Mouse (Mus musculus): ENCODE measurements around the gene Fam3b. TPM values are rescaled to one million over a fixed set of nuclear protein-coding genes. Genes with fewer than 3 reads are reported as not detected.
A peak's percentile ranks its signal among the peaks of the same experiment; 100 is the strongest.

Fam3b gene
- polyA plus RNA-seq, 1 experiment from 2014 or later, result 0.14 TPM

GRCm38 (mm10) chr16:97443670-97444263 is 70.8 kb downstream of the Fam3b start:
- Histone ChIP-seq H3K4me3 (ENCODE audit: low read length) (no peak overlapping the region), H3K27ac (ENCODE audit: low read length) (no peak overlapping the region), H3K4me2 (ENCODE audit: low read depth, low read length) (no peak overlapping the region), H3K9me3 (replicated peaks; ENCODE audit: control insufficient read depth, low read length) (no peaks in the 10 kb centered on the region), H3K36me3 (ENCODE audit: control insufficient read depth, insufficient read depth) (no peaks in the 10 kb centered on the region), H3K27me3 (ENCODE audit: control insufficient read depth, insufficient read depth, low read length) (no peaks in the 10 kb centered on the region), H3K9ac (ENCODE audit: low read length) (no peak overlapping the region), H3K4me1 (ENCODE audit: control insufficient read depth, insufficient read depth, low read length) (no peaks in the 10 kb centered on the region)
- ATAC-seq (replicated peaks; ENCODE audit: extremely low read depth, insufficient read depth, low FRiP score), result 0 out of 2 replicates have a peak, but pooled peaks have one; percentile 41
- 46% methylated on average over 14 of the region's 14 CpGs for WGBS

DNA sequence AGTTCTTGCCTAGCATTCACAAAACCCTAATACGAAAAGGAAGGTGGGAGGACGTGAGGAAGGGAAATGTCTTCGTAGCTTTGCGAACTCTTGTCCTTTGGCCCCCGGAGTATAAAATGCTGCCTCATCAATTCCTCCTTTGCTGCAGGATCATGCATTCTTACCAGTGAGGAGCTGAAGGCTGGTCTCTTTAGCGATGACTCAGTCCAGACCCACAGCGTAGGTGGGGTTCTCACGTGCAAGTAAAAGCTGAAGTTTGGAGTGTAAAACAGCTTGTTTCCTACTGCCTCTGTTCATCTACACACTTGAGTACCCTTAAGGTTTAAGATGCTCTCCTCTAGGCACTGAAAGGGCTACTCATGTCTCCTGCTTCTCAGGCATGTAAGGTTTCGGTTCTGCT is 72.6 kb downstream of the Fam3b start:
- no peaks in the 10 kb centered on the region for H3K9me3 ChIP-seq (replicated peaks; ENCODE audit: control insufficient read depth, low read length)
- no peak overlapping the region for H3K4me2 ChIP-seq (ENCODE audit: low read depth, low read length)
- no peaks in the 10 kb centered on the region for H3K36me3 ChIP-seq (ENCODE audit: control insufficient read depth, insufficient read depth)
- WGBS, result 70% methylated on average over 9 of the region's 9 CpGs
- no peaks in the 10 kb centered on the region for H3K27me3 ChIP-seq (ENCODE audit: control insufficient read depth, insufficient read depth, low read length)
- no peaks in the 10 kb centered on the region for H3K4me1 ChIP-seq (ENCODE audit: control insufficient read depth, insufficient read depth, low read length)
- no peak overlapping the region for H3K9ac ChIP-seq (ENCODE audit: low read length)
- H3K27ac ChIP-seq (ENCODE audit: low read length), result no peak overlapping the region
- ATAC-seq (replicated peaks; ENCODE audit: extremely low read depth, insufficient read depth, low FRiP score), result no peak
- H3K4me3 ChIP-seq (ENCODE audit: low read length), result no peak overlapping the region

DNA sequence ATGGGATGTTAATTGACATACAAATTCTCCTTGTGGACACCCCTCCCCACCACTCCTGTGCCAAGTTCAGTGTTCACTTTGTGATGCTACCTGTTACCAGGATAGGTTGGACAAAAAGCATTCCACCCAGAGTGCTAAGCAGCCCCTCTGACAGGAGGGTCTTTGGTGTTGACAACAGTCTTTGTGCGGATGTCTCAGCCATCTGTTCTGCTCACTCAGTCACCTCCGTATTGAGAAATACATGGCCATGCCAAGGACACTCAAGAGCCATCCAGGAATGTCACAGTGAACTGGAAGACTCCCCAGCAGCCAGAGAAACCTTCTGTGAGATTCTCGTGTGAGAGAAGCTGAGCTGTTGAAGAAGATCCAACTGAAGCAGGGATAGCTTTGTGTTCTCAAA is 76.4 kb downstream of the Fam3b start:
- no peak overlapping the region for H3K9ac ChIP-seq (ENCODE audit: low read length)
- H3K4me3 ChIP-seq (ENCODE audit: low read length), result no peak overlapping the region
- no peak for ATAC-seq (replicated peaks; ENCODE audit: extremely low read depth, insufficient read depth, low FRiP score)
- no peak overlapping the region for H3K27ac ChIP-seq (ENCODE audit: low read length)
- no peaks in the 10 kb centered on the region for H3K9me3 ChIP-seq (replicated peaks; ENCODE audit: control insufficient read depth, low read length)
- H3K4me2 ChIP-seq (ENCODE audit: low read depth, low read length), result no peak overlapping the region
- no peaks in the 10 kb centered on the region for H3K27me3 ChIP-seq (ENCODE audit: control insufficient read depth, insufficient read depth, low read length)
- WGBS, result 64% methylated on average over 3 of the region's 3 CpGs
- H3K4me1 ChIP-seq (ENCODE audit: control insufficient read depth, insufficient read depth, low read length), result no peaks in the 10 kb centered on the region
- no peaks in the 10 kb centered on the region for H3K36me3 ChIP-seq (ENCODE audit: control insufficient read depth, insufficient read depth)

- H3K4me1 ChIP-seq (ENCODE audit: control insufficient read depth, insufficient read depth, low read length), result no peaks in the 10 kb centered on the region
- H3K4me2 ChIP-seq (ENCODE audit: low read depth, low read length), result no peak overlapping the region
- no peak overlapping the region for H3K9ac ChIP-seq (ENCODE audit: low read length)
- H3K36me3 ChIP-seq (ENCODE audit: control insufficient read depth, insufficient read depth), result no peaks in the 10 kb centered on the region
- 23% methylated on average over 1 of the region's 1 CpGs for WGBS
- H3K27me3 ChIP-seq (ENCODE audit: control insufficient read depth, insufficient read depth, low read length), result no peaks in the 10 kb centered on the region
- no peaks in the 10 kb centered on the region for H3K9me3 ChIP-seq (replicated peaks; ENCODE audit: control insufficient read depth, low read length)
- no peak for ATAC-seq (replicated peaks; ENCODE audit: extremely low read depth, insufficient read depth, low FRiP score)
- H3K4me3 ChIP-seq (ENCODE audit: low read length), result no peak overlapping the region
- no peak overlapping the region for H3K27ac ChIP-seq (ENCODE audit: low read length)
These were observed 77.1 kb downstream of the Fam3b start for GRCm38 (mm10) chr16:97437448-97438056.

GRCm38 (mm10) chr16:97434206-97434605 is 80.4 kb downstream of the Fam3b start:
- H3K4me2 ChIP-seq (ENCODE audit: low read depth, low read length), result no peak overlapping the region
- no peaks in the 10 kb centered on the region for H3K27me3 ChIP-seq (ENCODE audit: control insufficient read depth, insufficient read depth, low read length)
- no peak for ATAC-seq (replicated peaks; ENCODE audit: extremely low read depth, insufficient read depth, low FRiP score)
- no peaks in the 10 kb centered on the region for H3K36me3 ChIP-seq (ENCODE audit: control insufficient read depth, insufficient read depth)
- H3K27ac ChIP-seq (ENCODE audit: low read length), result no peak overlapping the region
- H3K9me3 ChIP-seq (replicated peaks; ENCODE audit: control insufficient read depth, low read length), result no peaks in the 10 kb centered on the region
- WGBS, result 75% methylated on average over 2 of the region's 2 CpGs
- H3K4me3 ChIP-seq (ENCODE audit: low read length), result no peak overlapping the region
- no peaks in the 10 kb centered on the region for H3K4me1 ChIP-seq (ENCODE audit: control insufficient read depth, insufficient read depth, low read length)
- no peak overlapping the region for H3K9ac ChIP-seq (ENCODE audit: low read length)

GRCm38 (mm10) chr16:97431328-97431727 is 83.3 kb downstream of the Fam3b start:
- H3K4me1 ChIP-seq (ENCODE audit: control insufficient read depth, insufficient read depth, low read length), result no peaks in the 10 kb centered on the region
- no peak overlapping the region for H3K27ac ChIP-seq (ENCODE audit: low read length)
- no peaks in the 10 kb centered on the region for H3K36me3 ChIP-seq (ENCODE audit: control insufficient read depth, insufficient read depth)
- no peak for ATAC-seq (replicated peaks; ENCODE audit: extremely low read depth, insufficient read depth, low FRiP score)
- 46% methylated on average over 4 of the region's 4 CpGs for WGBS
- no peak overlapping the region for H3K4me3 ChIP-seq (ENCODE audit: low read length)
- no peaks in the 10 kb centered on the region for H3K27me3 ChIP-seq (ENCODE audit: control insufficient read depth, insufficient read depth, low read length)
- no peak overlapping the region for H3K4me2 ChIP-seq (ENCODE audit: low read depth, low read length)
- H3K9me3 ChIP-seq (replicated peaks; ENCODE audit: control insufficient read depth, low read length), result no peaks in the 10 kb centered on the region
- no peak overlapping the region for H3K9ac ChIP-seq (ENCODE audit: low read length)

GRCm38 (mm10) chr16:97430091-97430490 is 84.5 kb downstream of the Fam3b start:
- no peak overlapping the region for H3K4me3 ChIP-seq (ENCODE audit: low read length)
- no peaks in the 10 kb centered on the region for H3K9me3 ChIP-seq (replicated peaks; ENCODE audit: control insufficient read depth, low read length)
- WGBS, result 81% methylated on average over 4 of the region's 4 CpGs
- no peaks in the 10 kb centered on the region for H3K4me1 ChIP-seq (ENCODE audit: control insufficient read depth, insufficient read depth, low read length)
- no peak for ATAC-seq (replicated peaks; ENCODE audit: extremely low read depth, insufficient read depth, low FRiP score)
- H3K4me2 ChIP-seq (ENCODE audit: low read depth, low read length), result no peak overlapping the region
- no peak overlapping the region for H3K27ac ChIP-seq (ENCODE audit: low read length)
- no peaks in the 10 kb centered on the region for H3K27me3 ChIP-seq (ENCODE audit: control insufficient read depth, insufficient read depth, low read length)
- no peak overlapping the region for H3K9ac ChIP-seq (ENCODE audit: low read length)
- no peaks in the 10 kb centered on the region for H3K36me3 ChIP-seq (ENCODE audit: control insufficient read depth, insufficient read depth)

GRCm38 (mm10) chr16:97428026-97428425 is 86.6 kb downstream of the Fam3b start:
- Histone ChIP-seq H3K4me3 (ENCODE audit: low read length) (no peak overlapping the region), H3K36me3 (ENCODE audit: control insufficient read depth, insufficient read depth) (no peaks in the 10 kb centered on the region), H3K27me3 (ENCODE audit: control insufficient read depth, insufficient read depth, low read length) (no peaks in the 10 kb centered on the region), H3K4me1 (ENCODE audit: control insufficient read depth, insufficient read depth, low read length) (no peaks in the 10 kb centered on the region), H3K9ac (ENCODE audit: low read length) (no peak overlapping the region), H3K9me3 (replicated peaks; ENCODE audit: control insufficient read depth, low read length) (no peaks in the 10 kb centered on the region), H3K4me2 (ENCODE audit: low read depth, low read length) (no peak overlapping the region), H3K27ac (ENCODE audit: low read length) (no peak overlapping the region)
- WGBS, result 86% methylated on average over 3 of the region's 3 CpGs
- no peak for ATAC-seq (replicated peaks; ENCODE audit: extremely low read depth, insufficient read depth, low FRiP score)

- Histone ChIP-seq H3K4me2 (ENCODE audit: low read depth, low read length) (no peak overlapping the region), H3K27ac (ENCODE audit: low read length) (no peak overlapping the region), H3K9me3 (replicated peaks; ENCODE audit: control insufficient read depth, low read length) (no peaks in the 10 kb centered on the region), H3K9ac (ENCODE audit: low read length) (no peak overlapping the region), H3K4me3 (ENCODE audit: low read length) (no peak overlapping the region), H3K36me3 (ENCODE audit: control insufficient read depth, insufficient read depth) (no peaks in the 10 kb centered on the region), H3K27me3 (ENCODE audit: control insufficient read depth, insufficient read depth, low read length) (no peaks in the 10 kb centered on the region), H3K4me1 (ENCODE audit: control insufficient read depth, insufficient read depth, low read length) (peaks cover 8% of the 10 kb centered on the region)
- no peak for ATAC-seq (replicated peaks; ENCODE audit: extremely low read depth, insufficient read depth, low FRiP score)
- WGBS, result 59% methylated on average over 1 of the region's 1 CpGs
These were observed 91.0 kb downstream of the Fam3b start for GRCm38 (mm10) chr16:97423627-97424026.
